Mouse (Mus musculus): ENCODE measurements around the gene Lrp6.
A peak's percentile ranks its signal among the peaks of the same experiment; 100 is the strongest.

Lrp6 gene

GRCm38 (mm10) chr6:134533021-134533420 is 33.7 kb downstream of the Lrp6 start:
- DNase-seq (ENCODE audit: low read depth, low spot score): peak; percentile 64

- DNase-seq (ENCODE audit: low read depth, low spot score): no peak
These were observed 34.8 kb downstream of the Lrp6 start for GRCm38 (mm10) chr6:134531950-134532349.

DNA sequence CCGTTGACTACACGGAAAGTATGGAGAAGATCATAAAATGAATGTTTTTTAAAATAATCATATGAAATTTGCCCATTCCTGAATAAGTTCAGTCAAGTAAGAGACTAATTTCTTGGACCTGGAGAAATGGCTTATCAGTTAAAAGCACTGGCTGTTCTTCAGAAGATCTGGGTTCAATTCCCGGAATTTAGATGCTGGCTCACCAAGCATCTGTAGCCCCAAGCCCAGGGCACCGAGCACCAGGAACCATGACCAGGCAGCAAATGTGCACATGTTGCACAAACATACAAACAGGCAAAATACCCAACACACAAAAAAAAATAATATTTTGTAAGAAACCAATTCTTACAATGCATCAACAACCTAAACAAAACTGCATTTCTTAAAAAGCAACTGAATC is 37.4 kb downstream of the Lrp6 start:
- no peak for DNase-seq (ENCODE audit: low read depth, low spot score)

GRCm38 (mm10) chr6:134528396-134528795 is 38.4 kb downstream of the Lrp6 start:
- no peak for DNase-seq (ENCODE audit: low read depth, low spot score)

DNA sequence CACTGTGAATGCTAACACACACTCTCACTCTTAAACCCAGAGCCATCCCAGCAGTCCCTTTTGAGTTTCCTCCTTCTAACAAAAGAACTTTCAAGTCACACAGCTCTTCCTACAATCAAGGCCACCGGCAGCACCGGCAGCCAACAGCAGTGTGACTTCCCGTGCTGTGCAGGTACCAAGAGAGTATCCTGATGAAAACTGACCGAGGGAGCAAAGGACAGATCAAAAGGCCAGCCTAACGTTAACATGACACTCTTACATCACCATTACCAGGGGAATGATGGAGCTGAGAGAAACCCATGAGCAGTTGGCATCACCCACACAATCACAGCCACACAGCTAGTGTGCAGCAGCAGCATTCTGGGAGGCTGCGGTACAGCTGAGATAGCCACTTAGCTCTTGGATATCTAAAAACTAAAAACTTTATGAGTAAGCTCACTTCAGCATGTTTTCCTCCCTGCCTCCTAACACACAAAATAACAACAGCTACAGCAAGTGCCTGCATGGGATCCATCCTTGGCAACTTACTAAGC is 39.1 kb downstream of the Lrp6 start:
- no peak for DNase-seq (ENCODE audit: low read depth, low spot score)

- no peak for DNase-seq (ENCODE audit: low read depth, low spot score)
These were observed 39.8 kb downstream of the Lrp6 start for GRCm38 (mm10) chr6:134526821-134527595.

GRCm38 (mm10) chr6:134526275-134526674 is 40.5 kb downstream of the Lrp6 start:
- DNase-seq (ENCODE audit: low read depth, low spot score): no peak

GRCm38 (mm10) chr6:134521411-134521810 is 45.4 kb downstream of the Lrp6 start:
- no peak for DNase-seq (ENCODE audit: low read depth, low spot score)

DNA sequence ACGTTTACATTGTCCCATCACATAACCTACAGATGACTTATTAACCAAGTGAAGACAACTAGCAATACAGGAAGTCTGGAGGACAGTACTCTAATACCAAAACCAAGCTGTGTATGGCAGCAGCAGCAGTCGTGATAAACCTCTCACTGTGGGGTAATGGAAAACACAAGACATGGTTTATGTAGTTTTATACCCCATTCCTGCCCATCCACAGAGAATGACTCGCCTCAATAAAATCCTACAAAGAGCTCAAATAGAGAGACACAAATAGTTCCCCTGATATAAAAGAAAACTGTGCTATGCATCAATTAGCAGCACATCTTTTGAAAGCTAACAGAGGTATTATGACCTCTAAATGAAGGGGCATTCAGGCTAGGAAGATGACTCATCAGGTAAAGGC is 45.9 kb downstream of the Lrp6 start:
- DNase-seq (ENCODE audit: low read depth, low spot score): no peak

DNA sequence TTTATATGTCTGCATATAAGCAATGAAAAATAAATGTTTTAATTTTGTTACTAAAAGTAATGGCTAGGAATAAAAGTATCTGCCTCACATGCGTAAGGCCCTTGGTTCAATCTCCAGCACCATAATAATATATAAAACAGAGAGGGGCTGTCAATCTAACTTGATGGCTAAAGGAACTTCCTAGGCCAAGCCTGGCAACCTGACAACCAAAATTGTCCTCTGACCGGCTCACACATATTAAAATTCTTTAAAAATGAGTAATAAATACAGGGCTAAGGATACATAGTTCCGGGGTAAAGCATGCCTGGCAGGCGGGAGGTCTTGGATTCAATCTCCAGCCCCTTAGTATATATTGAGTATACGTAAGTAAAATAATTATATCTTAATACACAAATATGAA is 48.3 kb downstream of the Lrp6 start:
- no peak for DNase-seq (ENCODE audit: low read depth, low spot score)

- no peak for DNase-seq (ENCODE audit: low read depth, low spot score)
These were observed 49.6 kb downstream of the Lrp6 start for GRCm38 (mm10) chr6:134517141-134517540.

DNA sequence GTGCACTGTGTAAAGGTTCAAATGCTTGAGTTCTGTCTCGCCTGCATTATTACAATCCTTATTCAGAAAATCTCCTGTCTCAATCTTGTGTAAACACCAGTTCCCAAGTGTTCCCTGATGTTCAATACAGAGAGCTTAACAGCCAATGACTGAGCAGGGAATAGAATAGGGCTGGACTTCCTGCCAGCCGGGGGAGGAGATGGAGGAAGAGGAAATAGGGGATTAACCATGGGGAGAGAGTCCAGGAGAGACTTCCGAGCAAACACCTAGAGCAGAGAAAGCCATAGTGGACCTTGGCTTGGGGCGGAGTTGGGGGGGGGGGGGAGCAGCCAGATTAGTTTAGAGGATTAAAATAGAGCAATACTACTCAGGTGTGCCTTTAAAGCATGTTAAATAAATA is 51.3 kb downstream of the Lrp6 start:
- no peak for DNase-seq (ENCODE audit: low read depth, low spot score)

- no peak for DNase-seq (ENCODE audit: low read depth, low spot score)
These were observed 52.8 kb downstream of the Lrp6 start for GRCm38 (mm10) chr6:134513896-134514510.

DNA sequence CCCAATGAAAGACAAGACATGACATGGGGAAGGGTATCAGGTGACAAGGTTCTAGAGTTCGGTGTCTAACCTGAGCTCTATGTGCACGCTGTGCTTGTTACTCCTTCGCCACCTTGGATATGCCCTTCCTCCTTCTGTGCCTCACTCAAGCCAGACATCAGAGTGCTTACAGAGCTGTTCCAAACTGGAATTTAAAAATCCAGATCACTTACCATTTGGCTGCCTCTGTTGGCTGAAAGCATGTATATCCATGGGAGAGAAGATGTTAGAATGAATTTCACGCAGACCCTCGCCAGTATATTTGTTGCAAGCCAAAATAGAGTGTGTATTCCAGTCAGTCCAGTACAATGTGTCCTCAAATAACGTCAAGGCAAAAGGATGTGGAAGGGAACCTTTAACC is 53.8 kb downstream of the Lrp6 start:
- no peak for DNase-seq (ENCODE audit: low read depth, low spot score)

GRCm38 (mm10) chr6:134512478-134512877 is 54.3 kb downstream of the Lrp6 start:
- DNase-seq (ENCODE audit: low read depth, low spot score): no peak

DNA sequence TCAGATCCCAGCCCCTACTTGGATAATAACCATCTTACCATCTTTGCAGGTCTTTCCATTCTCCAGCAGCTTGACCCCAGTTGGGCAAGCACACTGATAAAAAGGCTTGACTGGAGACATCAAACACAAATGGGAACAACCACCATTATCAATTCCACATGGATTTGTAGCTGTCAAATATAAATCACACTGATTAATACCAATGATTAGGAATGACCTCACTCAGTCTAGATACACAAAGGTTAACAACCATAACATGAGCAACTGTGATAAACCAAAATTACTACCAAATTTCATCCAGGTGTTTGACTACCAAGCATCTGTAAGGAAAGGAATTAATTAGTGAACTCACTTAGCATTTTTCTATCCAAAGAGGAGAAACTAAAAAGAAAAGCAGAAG is 55.6 kb downstream of the Lrp6 start:
- no peak for DNase-seq (ENCODE audit: low read depth, low spot score)

GRCm38 (mm10) chr6:134510280-134510679 is 56.5 kb downstream of the Lrp6 start:
- no peak for DNase-seq (ENCODE audit: low read depth, low spot score)

DNA sequence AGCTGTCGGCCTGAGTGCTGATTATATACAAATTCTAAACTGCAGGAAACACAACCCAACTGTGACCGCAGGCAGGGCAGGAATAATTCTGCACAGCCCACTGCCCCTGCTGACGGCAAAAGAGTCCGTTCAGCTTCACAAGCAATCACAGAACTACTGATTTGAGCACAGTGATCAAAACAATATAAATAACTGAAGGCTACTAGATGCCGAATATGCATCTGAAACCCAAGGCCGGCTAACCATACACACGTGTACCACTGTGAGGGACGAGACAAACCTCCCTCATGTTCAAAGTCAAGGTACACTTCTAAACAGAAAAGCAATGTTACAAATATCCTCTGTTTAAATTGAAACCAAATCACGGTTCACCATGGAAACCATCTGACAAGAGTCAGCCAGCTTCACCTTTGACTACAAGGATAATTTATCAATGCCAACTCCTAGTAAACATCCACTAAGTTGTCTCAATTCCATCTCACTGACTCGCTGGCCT is 57.0 kb downstream of the Lrp6 start:
- no peak for DNase-seq (ENCODE audit: low read depth, low spot score)

DNA sequence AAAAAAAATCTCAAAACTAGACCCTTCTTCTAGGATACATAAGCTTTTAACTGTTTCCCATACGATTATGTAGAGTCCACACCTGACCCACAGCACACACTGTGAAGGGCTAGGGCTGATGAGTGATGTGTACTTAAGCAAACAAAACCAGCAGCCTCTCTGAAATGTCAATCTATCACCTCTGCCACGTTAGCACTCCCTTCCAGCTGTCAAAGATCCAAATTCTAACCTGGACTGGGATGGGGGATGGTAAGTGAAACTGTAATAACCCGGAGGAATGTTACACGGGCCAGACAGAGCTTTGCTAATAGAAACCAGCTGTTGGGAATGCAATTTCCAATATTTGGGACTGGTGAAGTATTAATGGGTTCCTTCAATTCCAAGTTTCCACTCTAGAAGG is 61.9 kb downstream of the Lrp6 start:
- DNase-seq (ENCODE audit: low read depth, low spot score): no peak

DNA sequence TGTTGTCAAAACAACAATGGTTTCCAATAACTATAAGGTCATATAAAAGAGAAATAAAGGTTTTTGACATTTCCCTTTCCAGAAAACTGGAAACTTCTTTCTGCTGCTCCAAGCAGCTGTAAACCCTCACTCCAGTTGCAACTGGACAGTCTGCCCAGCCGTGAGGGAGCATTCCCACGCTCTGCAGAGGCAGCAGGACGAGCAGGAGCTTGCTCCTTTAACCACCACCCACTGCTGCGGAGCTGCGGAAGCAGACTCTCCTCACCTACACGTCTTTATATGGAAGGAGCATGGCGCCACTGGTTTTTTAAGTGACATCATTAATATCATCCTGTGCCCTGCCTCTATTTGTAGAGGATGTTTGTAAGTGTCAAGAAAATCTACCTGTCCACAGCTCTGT is 64.4 kb downstream of the Lrp6 start:
- no peak for DNase-seq (ENCODE audit: low read depth, low spot score)

GRCm38 (mm10) chr6:134500381-134501162 is 66.2 kb downstream of the Lrp6 start:
- no peak for DNase-seq (ENCODE audit: low read depth, low spot score)

GRCm38 (mm10) chr6:134499089-134499488 is 67.7 kb downstream of the Lrp6 start:
- DNase-seq (ENCODE audit: low read depth, low spot score): no peak

Measured in CD4-positive, CD25-positive, alpha-beta regulatory T cell, adult 2 months (primary cell).